Mouse (Mus musculus): ENCODE results near the gene Fam241b. TPM values are rescaled to one million over a fixed set of nuclear protein-coding genes. Genes with fewer than 3 reads are reported as not detected.

The Fam241b gene
- 0.30 TPM in 1 of 2 replicates, not detected in the other for polyA plus RNA-seq (2012; ENCODE audit: insufficient read depth, low replicate concordance)

DNA sequence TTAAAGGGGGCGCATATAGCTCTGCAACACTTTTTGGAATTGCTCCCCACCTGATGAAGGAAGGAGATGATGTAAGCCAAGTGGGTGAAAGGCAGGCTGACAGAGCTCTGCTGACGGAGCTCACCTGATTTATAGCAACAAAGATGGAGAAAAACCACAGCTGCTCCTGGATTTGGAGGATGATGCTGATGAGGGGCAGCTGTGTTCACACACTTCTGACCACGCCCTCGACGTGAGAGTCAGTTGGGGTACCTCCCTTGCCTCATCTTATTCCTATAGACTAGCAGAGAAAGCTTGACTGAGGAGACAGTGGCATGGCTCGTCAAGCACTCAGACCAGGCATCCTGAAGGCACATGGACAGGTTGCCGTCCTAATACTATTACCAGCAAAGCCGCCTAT is at the start of gene Fam241b:
TSS of gene Fam241b (minus strand) at position 101 of the 400 bp plus-strand sequence.
- no peak for TF ChIP-seq FLI1 (IDR thresholded peaks at IDR 0.05; ENCODE audit: low read length)
- no peak for TF ChIP-seq GATA1 (IDR thresholded peaks at IDR 0.05; ENCODE audit: borderline replicate concordance, low read length)
- H3K36me3 ChIP-seq (replicated peaks; ENCODE audit: low read length) = no peaks in the 10 kb centered on the region
- H3K27me3 ChIP-seq (replicated peaks) = peaks cover 22% of the 10 kb centered on the region
- H3K4me3 ChIP-seq (replicated peaks) = no peak within 1 kb of the TSS
- no peaks in the 10 kb centered on the region for H3K9me3 ChIP-seq
- H3K4me1 ChIP-seq = no peaks in the 10 kb centered on the region

DNA sequence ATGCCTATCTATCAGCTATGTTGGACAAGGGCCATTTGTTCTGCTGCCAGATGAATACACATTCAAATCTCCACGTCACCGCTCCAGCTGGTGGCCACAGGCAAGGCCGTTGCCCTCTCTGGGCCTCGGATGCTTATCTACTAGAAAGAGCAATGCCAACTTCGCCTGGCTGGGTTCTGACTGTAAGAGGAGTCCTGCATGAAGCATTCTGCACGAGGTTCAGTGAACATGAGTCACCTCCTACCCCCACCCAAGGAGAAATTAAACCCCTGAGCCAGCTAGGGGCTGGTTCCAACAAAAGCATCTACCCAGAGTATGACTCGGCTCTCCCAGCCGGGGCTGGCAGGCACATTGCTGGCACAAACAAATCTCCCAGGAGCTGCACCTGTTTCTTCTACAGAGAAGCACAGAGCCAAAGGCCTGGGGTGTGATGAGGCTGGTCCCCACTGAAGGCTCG is 49.0 kb upstream of the Fam241b start:
- H3K4me3 ChIP-seq (replicated peaks) = no peak overlapping the region
- no peaks in the 10 kb centered on the region for H3K36me3 ChIP-seq (replicated peaks; ENCODE audit: low read length)
- TF ChIP-seq GATA1 (IDR thresholded peaks at IDR 0.05; ENCODE audit: borderline replicate concordance, low read length) (no peak), FLI1 (IDR thresholded peaks at IDR 0.05; ENCODE audit: low read length) (no peak)
- no peaks in the 10 kb centered on the region; the same call in 1 of the 2 replicates for H3K4me1 ChIP-seq
- no peaks in the 10 kb centered on the region for H3K9me3 ChIP-seq
- H3K27me3 ChIP-seq (replicated peaks) = peaks cover 81% of the 10 kb centered on the region

DNA sequence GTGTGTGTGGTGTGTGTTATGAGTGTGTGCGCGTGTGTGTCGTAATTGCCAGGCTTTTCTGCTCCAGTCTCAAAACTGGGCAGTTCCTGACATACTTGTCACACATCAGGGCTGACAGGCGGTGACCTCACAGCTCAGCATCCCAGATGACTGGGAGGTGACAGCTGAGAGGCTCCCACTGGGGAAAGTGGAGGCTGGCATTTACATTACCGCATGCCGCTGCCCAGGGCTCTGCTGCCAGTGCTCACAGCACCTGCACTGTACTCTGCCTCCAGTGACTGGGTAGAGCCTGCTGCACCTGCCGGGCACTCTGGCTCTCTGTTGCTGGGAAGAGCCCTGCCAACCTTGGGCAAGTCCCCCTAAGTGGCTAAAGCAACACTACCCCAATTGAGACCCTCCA is 47.1 kb upstream of the Fam241b start:
- no peaks in the 10 kb centered on the region for H3K36me3 ChIP-seq (replicated peaks; ENCODE audit: low read length)
- H3K27me3 ChIP-seq (replicated peaks) = peaks cover 78% of the 10 kb centered on the region
- TF ChIP-seq FLI1 (IDR thresholded peaks at IDR 0.05; ENCODE audit: low read length) = no peak
- TF ChIP-seq GATA1 (IDR thresholded peaks at IDR 0.05; ENCODE audit: borderline replicate concordance, low read length) = no peak
- no peak overlapping the region for H3K4me3 ChIP-seq (replicated peaks)
- no peaks in the 10 kb centered on the region for H3K9me3 ChIP-seq
- no peaks in the 10 kb centered on the region; the same call in 1 of the 2 replicates for H3K4me1 ChIP-seq

DNA sequence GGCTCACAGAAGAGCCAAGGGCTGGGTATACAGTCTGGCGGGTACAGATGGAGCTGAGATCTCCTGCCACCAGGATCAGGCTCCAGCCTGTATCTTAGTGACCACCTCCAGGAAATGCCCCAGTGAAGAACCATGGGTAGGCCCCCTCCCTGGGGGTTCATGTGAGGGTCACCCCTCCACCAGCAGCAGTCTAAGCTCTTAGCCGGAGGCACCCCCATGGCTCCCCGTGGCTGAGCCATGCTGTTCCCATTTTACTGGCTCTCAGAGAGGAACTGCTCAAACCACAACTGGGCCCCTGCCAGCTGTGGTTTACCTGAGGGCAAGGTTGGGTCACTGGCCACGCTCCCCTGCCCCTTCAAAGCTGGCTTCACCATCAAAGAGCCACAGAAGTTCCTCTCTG is 46.2 kb upstream of the Fam241b start:
- no peaks in the 10 kb centered on the region for H3K36me3 ChIP-seq (replicated peaks; ENCODE audit: low read length)
- no peak overlapping the region for H3K4me3 ChIP-seq (replicated peaks)
- TF ChIP-seq FLI1 (IDR thresholded peaks at IDR 0.05; ENCODE audit: low read length) = no peak
- H3K27me3 ChIP-seq (replicated peaks) = peaks cover 72% of the 10 kb centered on the region
- no peaks in the 10 kb centered on the region; the same call in 1 of the 2 replicates for H3K4me1 ChIP-seq
- no peaks in the 10 kb centered on the region for H3K9me3 ChIP-seq

DNA sequence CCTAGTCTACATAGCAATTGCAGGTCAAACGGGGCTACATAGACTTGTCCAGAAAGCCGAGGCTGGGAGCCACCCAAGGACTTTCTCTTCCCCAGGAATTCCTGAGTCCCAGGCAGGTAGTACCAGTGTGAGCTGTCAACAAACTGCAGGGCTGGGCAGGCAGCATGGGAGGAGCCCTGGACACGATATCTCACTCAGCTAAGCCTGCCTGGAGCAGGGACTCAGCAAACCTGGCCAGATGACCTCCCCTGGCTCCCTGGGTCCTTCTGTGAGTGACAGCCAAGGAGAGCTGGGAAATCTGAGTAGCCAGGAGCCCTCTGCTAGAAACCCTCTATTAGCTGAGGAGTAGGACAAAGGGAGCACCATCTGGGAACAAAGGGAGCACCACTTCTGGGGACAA is 45.6 kb upstream of the Fam241b start:
- TF ChIP-seq GATA1 (IDR thresholded peaks at IDR 0.05; ENCODE audit: borderline replicate concordance, low read length) = no peak
- H3K36me3 ChIP-seq (replicated peaks; ENCODE audit: low read length) = no peaks in the 10 kb centered on the region
- H3K4me3 ChIP-seq (replicated peaks) = no peak overlapping the region
- no peaks in the 10 kb centered on the region for H3K9me3 ChIP-seq
- peaks cover 70% of the 10 kb centered on the region for H3K27me3 ChIP-seq (replicated peaks)
- H3K4me1 ChIP-seq = no peaks in the 10 kb centered on the region; the same call in 1 of the 2 replicates

DNA sequence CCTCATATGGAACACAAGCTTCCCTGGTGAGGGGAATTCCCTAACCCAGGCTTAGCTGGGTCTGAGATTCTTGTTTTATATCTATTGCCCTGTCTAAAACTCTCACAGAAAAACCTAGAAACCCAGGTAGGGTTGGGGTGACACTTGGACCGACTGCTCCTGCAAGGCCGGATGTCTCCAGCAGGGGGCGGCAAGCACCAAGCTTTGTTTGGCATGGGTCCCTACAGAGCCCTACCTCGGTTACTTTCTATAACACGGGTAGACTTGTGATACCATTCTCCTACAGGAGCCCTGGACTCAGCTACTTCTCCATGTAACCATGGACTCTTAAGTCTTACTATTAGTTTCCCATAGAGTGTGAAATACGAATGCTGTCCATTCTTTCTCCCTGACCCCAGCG is 43.2 kb upstream of the Fam241b start:
- no peaks in the 10 kb centered on the region for H3K9me3 ChIP-seq
- H3K4me1 ChIP-seq = peaks cover 9% of the 10 kb centered on the region; the same call in 1 of the 2 replicates
- TF ChIP-seq FLI1 (IDR thresholded peaks at IDR 0.05; ENCODE audit: low read length) (no peak), GATA1 (IDR thresholded peaks at IDR 0.05; ENCODE audit: borderline replicate concordance, low read length) (no peak)
- peaks cover 54% of the 10 kb centered on the region for H3K27me3 ChIP-seq (replicated peaks)
- no peak overlapping the region for H3K4me3 ChIP-seq (replicated peaks)
- H3K36me3 ChIP-seq (replicated peaks; ENCODE audit: low read length) = no peaks in the 10 kb centered on the region

DNA sequence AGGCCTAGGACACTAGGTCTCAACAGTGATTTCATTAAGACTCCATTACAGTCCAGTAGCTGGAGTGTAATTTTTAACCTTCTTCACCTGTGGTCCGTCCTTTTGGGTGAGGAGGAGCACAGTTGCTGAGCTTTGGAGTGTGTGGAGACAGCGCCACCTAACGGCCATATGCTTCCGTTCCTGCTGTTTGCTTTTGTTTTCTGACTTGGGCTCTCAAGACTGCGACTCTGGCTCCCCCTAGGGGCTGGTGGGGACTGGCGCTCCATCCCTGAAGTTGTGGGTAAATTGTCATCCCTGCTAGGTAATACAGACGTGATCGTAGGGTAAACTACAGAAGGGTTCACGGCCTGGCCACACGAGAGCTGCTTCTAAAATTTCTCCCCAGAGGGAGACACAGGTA is 39.3 kb upstream of the Fam241b start:
- Histone ChIP-seq H3K9me3 (peaks cover 13% of the 10 kb centered on the region), H3K4me1 (peaks cover 9% of the 10 kb centered on the region; the same call in 1 of the 2 replicates), H3K4me3 (replicated peaks) (no peak overlapping the region), H3K36me3 (replicated peaks; ENCODE audit: low read length) (no peaks in the 10 kb centered on the region), H3K27me3 (replicated peaks) (peaks cover 30% of the 10 kb centered on the region)
- TF ChIP-seq FLI1 (IDR thresholded peaks at IDR 0.05; ENCODE audit: low read length) = no peak
- no peak for TF ChIP-seq GATA1 (IDR thresholded peaks at IDR 0.05; ENCODE audit: borderline replicate concordance, low read length)

DNA sequence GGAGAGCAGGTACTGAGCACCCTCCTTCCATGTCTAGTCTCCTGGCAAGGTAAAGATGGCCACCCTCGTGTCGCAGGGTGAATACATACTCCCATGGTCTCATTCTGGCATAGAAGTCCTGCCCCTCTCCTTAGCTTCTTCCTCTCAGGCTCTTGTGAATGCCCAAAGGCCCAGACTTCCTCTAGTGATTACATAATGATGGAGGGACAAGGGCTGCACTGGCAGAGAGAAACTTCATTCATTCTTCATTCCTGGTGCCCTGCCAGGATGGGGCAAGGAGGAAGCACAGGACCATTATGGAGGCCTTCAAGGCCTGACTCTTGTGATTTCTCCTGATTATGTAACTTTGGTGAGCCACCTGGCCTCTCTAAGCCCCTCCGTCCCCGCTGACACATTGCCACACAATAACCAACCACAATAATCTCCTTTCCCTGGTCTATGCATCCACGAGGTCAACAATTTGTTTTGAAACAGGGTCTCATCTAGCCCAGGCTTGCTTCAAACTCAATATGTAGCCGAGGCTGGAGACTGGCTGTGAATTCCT is 38.8 kb upstream of the Fam241b start:
- no peak for TF ChIP-seq GATA1 (IDR thresholded peaks at IDR 0.05; ENCODE audit: borderline replicate concordance, low read length)
- TF ChIP-seq FLI1 (IDR thresholded peaks at IDR 0.05; ENCODE audit: low read length) = no peak
- Histone ChIP-seq H3K27me3 (replicated peaks) (peaks cover 25% of the 10 kb centered on the region), H3K4me3 (replicated peaks) (no peak overlapping the region), H3K4me1 (peaks cover 9% of the 10 kb centered on the region; the same call in 1 of the 2 replicates), H3K9me3 (peaks cover 18% of the 10 kb centered on the region), H3K36me3 (replicated peaks; ENCODE audit: low read length) (no peaks in the 10 kb centered on the region)

DNA sequence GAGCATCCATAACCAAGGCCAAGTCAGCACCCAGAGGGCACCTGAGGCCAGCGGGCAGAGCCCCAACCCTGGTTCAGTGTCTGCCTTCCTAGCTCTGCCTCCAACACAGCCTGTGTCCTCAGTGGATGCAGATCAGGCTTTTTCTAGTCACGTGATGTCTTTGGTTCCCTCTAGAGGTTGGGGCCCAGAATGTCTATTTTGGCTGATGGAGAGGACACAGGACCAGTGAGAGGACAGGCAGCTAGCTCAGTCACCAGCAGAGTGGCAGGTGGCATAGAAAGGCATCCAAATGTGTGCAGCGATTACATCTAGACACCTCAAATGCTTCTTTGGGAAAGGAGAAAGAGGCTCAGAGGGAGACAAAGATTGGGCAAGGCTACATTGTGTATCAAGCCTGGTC is 38.0 kb upstream of the Fam241b start:
- TF ChIP-seq FLI1 (IDR thresholded peaks at IDR 0.05; ENCODE audit: low read length) (no peak), GATA1 (IDR thresholded peaks at IDR 0.05; ENCODE audit: borderline replicate concordance, low read length) (no peak)
- peaks cover 20% of the 10 kb centered on the region for H3K9me3 ChIP-seq
- no peaks in the 10 kb centered on the region for H3K36me3 ChIP-seq (replicated peaks; ENCODE audit: low read length)
- peaks cover 9% of the 10 kb centered on the region; the same call in 1 of the 2 replicates for H3K4me1 ChIP-seq
- peaks cover 24% of the 10 kb centered on the region for H3K27me3 ChIP-seq (replicated peaks)
- H3K4me3 ChIP-seq (replicated peaks) = no peak overlapping the region

DNA sequence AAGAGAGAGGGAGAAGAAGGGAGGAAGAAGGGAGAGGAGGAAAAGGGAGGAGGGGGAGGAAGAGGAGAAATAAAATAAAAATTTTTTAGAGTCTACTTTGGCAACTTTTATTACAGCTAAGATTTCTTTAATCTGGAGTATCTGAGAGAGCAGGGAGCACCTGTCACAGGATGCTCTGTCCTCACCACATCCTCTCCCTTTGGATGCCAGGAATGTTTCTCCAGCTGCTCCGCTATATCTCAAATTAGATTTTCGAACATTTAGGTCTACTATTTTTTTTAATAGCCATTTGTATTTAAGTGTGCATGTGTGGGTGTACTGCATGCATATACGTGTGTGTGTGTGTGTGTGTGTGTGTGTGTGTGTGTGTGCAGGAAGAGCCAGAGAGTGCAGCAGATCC is 36.2 kb upstream of the Fam241b start:
- no peaks in the 10 kb centered on the region for H3K36me3 ChIP-seq (replicated peaks; ENCODE audit: low read length)
- H3K4me3 ChIP-seq (replicated peaks) = no peak overlapping the region
- peaks cover 21% of the 10 kb centered on the region for H3K27me3 ChIP-seq (replicated peaks)
- H3K9me3 ChIP-seq = peaks cover 23% of the 10 kb centered on the region
- H3K4me1 ChIP-seq = peaks cover 9% of the 10 kb centered on the region; the same call in 1 of the 2 replicates
- TF ChIP-seq FLI1 (IDR thresholded peaks at IDR 0.05; ENCODE audit: low read length) (no peak), GATA1 (IDR thresholded peaks at IDR 0.05; ENCODE audit: borderline replicate concordance, low read length) (no peak)

All from megakaryocyte, embryonic 14.5 days (primary cell).